Mouse (Mus musculus): Measurements from ENCODE around the gene Gatad1.

DNA sequence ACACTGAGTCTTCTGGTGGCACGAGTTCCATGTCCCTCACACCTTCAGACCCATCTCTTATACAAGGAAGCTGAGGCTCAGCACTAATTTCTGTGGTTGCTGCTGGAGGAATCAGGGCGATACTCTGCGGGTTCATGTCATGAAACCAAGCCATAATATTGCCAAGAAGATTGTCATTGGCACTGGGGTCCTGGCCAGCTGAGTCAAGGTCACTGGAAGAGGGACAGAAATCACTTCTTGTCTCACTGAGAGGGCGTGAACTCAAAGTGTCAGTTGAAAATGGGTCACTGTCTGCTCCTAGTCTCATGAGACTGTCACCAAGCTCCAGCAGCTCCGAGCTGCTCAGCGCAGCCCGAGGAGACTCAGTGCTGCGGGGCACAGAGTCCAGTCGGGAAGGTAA, 36.0 kb upstream of the Gatad1 start:
- TF ChIP-seq POLR2A (IDR thresholded peaks at IDR 0.05; ENCODE audit: control insufficient read depth, extremely low read depth, insufficient read depth, low read length, poor library complexity) (no peak), CTCF (IDR thresholded peaks at IDR 0.05; ENCODE audit: borderline replicate concordance, control insufficient read depth, extremely low read depth, insufficient read depth, low read length, poor library complexity) (no peak)
